Mouse (Mus musculus) limb, embryonic 12.5 days (tissue): ENCODE results near the gene Surf1. TPM values are rescaled to one million over a fixed set of nuclear protein-coding genes. Genes with fewer than 3 reads are reported as not detected.

ENCODE experiments used
- ATAC-seq: fragments of 200-750 bp; cut with Nextera tagmentation; 2 replicates; pipeline ENCODE4 v1.8.0; 2017; ENCODE audit warnings: low read depth, moderate TSS enrichment; ENCODE audit not compliant: insufficient number of reproducible peaks, insufficient read depth, low FRiP score, low TSS enrichment
- H3K27ac ChIP-seq: fragments of 300-500 bp; sonication (generic); 2 replicates; pipeline ENCODE4 v1.5.1; 2016; ENCODE audit warnings: mild to moderate bottlenecking, moderate library complexity
- H3K27me3 ChIP-seq: fragments of 300-500 bp; sonication (generic); 2 replicates; pipeline ENCODE4 v1.6.1; 2016; ENCODE audit warnings: mild to moderate bottlenecking, moderate library complexity
- H3K36me3 ChIP-seq: fragments of 300-500 bp; sonication (generic); 2 replicates; pipeline ENCODE4 v1.6.1; 2016; ENCODE audit warnings: mild to moderate bottlenecking, moderate library complexity
- H3K4me1 ChIP-seq: fragments of 300-500 bp; sonication (generic); replicated peaks from 2 replicates; pipeline ENCODE4 v1.6.1; 2016
- H3K4me2 ChIP-seq: fragments of 300-500 bp; sonication (generic); 2 replicates; pipeline ENCODE4 v1.6.1; 2016; ENCODE audit warnings: mild to moderate bottlenecking, moderate library complexity
- H3K4me3 ChIP-seq: fragments of 300-500 bp; sonication (generic); replicated peaks from 2 replicates; pipeline ENCODE4 v1.5.1; 2016; ENCODE audit warnings: mild to moderate bottlenecking
- H3K9ac ChIP-seq: fragments of 300-500 bp; sonication (generic); replicated peaks from 2 replicates; pipeline ENCODE4 v1.6.1; 2016; ENCODE audit warnings: mild to moderate bottlenecking, moderate library complexity
- H3K9me3 ChIP-seq: fragments of 300-500 bp; sonication (generic); 2 replicates; pipeline ENCODE4 v1.6.1; 2016; ENCODE audit warnings: mild to moderate bottlenecking, moderate library complexity
- WGBS: fragments of 180-500 bp; shearing (Covaris S2); methylation state at CpG from one replicate; pipeline ENCODE4 v1.1.7; 2016; 5-methylcytosine and 5-hydroxymethylcytosine counted together
- polyA plus RNA-seq: library from polyadenylated mRNA; unstranded; fragments of >200 nt; fragmentation: Nextera tagmentation; extraction: Ambion mirVana; gene quantifications from 2 replicates; pipeline ENCODE4 v1.2.1, GENCODE M21; 2016

The Surf1 gene
- polyA plus RNA-seq, result 53.7 and 54.2 TPM in 2 replicates

- H3K4me1 ChIP-seq, result peaks cover 46% of the 10 kb centered on the region
- 2% methylated on average over 47 of the region's 47 CpGs for WGBS
These were observed at the start of gene Surf1, which contains the start of gene Surf2 for GRCm38 (mm10) chr2:26915927-26916728. Gene Surf1 (minus strand): TSS chr2:26916530. Gene Surf2 (plus strand): TSS chr2:26916367.

GRCm38 (mm10) chr2:26964724-26965370, 48.5 kb upstream of the Surf1 start:
- peak overlapping the region; percentile 98 for H3K27ac ChIP-seq
- peaks cover 5% of the 10 kb centered on the region; the same call in 1 of the 2 replicates for H3K9me3 ChIP-seq
- peak overlapping the region; percentile 85 for H3K9ac ChIP-seq
- no peaks in the 10 kb centered on the region for H3K27me3 ChIP-seq
- H3K4me3 ChIP-seq, result peak overlapping the region; percentile 70
- peak overlapping the region; percentile 73 for H3K4me2 ChIP-seq
- peaks cover 27% of the 10 kb centered on the region for H3K36me3 ChIP-seq
- ATAC-seq, result peak; percentile 27; the same call in 1 of the 2 replicates
- H3K4me1 ChIP-seq, result peaks cover 20% of the 10 kb centered on the region
- WGBS, result 15% methylated on average over 14 of the region's 14 CpGs

More at GRCm38 (mm10) chr2:26915927-26916728, at the start of gene Surf1, which contains the start of gene Surf2:
- peak; percentile 54 for ATAC-seq
- Histone ChIP-seq H3K36me3 (peaks cover 70% of the 10 kb centered on the region), H3K9ac (peak within 1 kb of the TSS; percentile 81), H3K4me2 (peak within 1 kb of the TSS; percentile 98), H3K27me3 (no peaks in the 10 kb centered on the region), H3K27ac (peak within 1 kb of the TSS; percentile 69; the same call in 1 of the 2 replicates), H3K4me3 (peak within 1 kb of the TSS; percentile 76), H3K9me3 (no peaks in the 10 kb centered on the region)

GRCm38 (mm10) chr2:26963923-26964723, 47.8 kb upstream of the Surf1 start, which contains the start of gene Rexo4:
Gene Rexo4 (minus strand): TSS chr2:26964386.
- Histone ChIP-seq H3K4me2 (peak within 1 kb of the TSS; percentile 73), H3K36me3 (peaks cover 32% of the 10 kb centered on the region), H3K9ac (peak within 1 kb of the TSS; percentile 85), H3K4me1 (peaks cover 20% of the 10 kb centered on the region), H3K27ac (peak within 1 kb of the TSS; percentile 98), H3K4me3 (peak within 1 kb of the TSS; percentile 70), H3K27me3 (no peaks in the 10 kb centered on the region), H3K9me3 (peaks cover 5% of the 10 kb centered on the region; the same call in 1 of the 2 replicates)
- under 1% methylated on average over 50 of the region's 50 CpGs for WGBS
- peak; percentile 93 for ATAC-seq

- Histone ChIP-seq H3K4me3 (no peak overlapping the region), H3K4me1 (peaks cover 20% of the 10 kb centered on the region), H3K4me2 (no peak overlapping the region), H3K9ac (no peak overlapping the region), H3K27me3 (no peaks in the 10 kb centered on the region), H3K27ac (no peak overlapping the region), H3K9me3 (no peaks in the 10 kb centered on the region), H3K36me3 (peaks cover 64% of the 10 kb centered on the region)
- no peak for ATAC-seq
- 78% methylated on average over 4 of the region's 4 CpGs for WGBS
These were observed 44.4 kb upstream of the Surf1 start for GRCm38 (mm10) chr2:26960756-26961155.

- no peak for ATAC-seq
- Histone ChIP-seq H3K27me3 (no peaks in the 10 kb centered on the region), H3K4me3 (no peak overlapping the region), H3K36me3 (peaks cover 97% of the 10 kb centered on the region), H3K4me2 (no peak overlapping the region), H3K27ac (no peak overlapping the region), H3K4me1 (peaks cover 6% of the 10 kb centered on the region), H3K9me3 (no peaks in the 10 kb centered on the region), H3K9ac (no peak overlapping the region)
- 85% methylated on average over 2 of the region's 2 CpGs for WGBS
These were observed 41.1 kb upstream of the Surf1 start for GRCm38 (mm10) chr2:26957488-26957859.

GRCm38 (mm10) chr2:26956811-26957487, 40.6 kb upstream of the Surf1 start:
- no peak overlapping the region for H3K9ac ChIP-seq
- ATAC-seq, result no peak
- no peak overlapping the region for H3K4me2 ChIP-seq
- no peaks in the 10 kb centered on the region for H3K27me3 ChIP-seq
- H3K36me3 ChIP-seq, result peaks cover 97% of the 10 kb centered on the region
- H3K27ac ChIP-seq, result no peak overlapping the region
- 93% methylated on average over 12 of the region's 12 CpGs for WGBS
- H3K4me1 ChIP-seq, result peaks cover 3% of the 10 kb centered on the region; the same call in 1 of the 2 replicates
- H3K4me3 ChIP-seq, result no peak overlapping the region
- H3K9me3 ChIP-seq, result no peaks in the 10 kb centered on the region

- Histone ChIP-seq H3K27me3 (no peaks in the 10 kb centered on the region), H3K4me3 (no peak overlapping the region), H3K27ac (no peak overlapping the region), H3K9ac (no peak overlapping the region), H3K9me3 (no peaks in the 10 kb centered on the region), H3K4me2 (no peak overlapping the region), H3K36me3 (peaks cover 94% of the 10 kb centered on the region), H3K4me1 (no peaks in the 10 kb centered on the region)
- 90% methylated on average over 2 of the region's 2 CpGs for WGBS
- ATAC-seq, result no peak
These were observed 38.5 kb upstream of the Surf1 start for GRCm38 (mm10) chr2:26954735-26955395.

- H3K4me1 ChIP-seq, result no peaks in the 10 kb centered on the region
- no peak overlapping the region for H3K9ac ChIP-seq
- no peaks in the 10 kb centered on the region for H3K27me3 ChIP-seq
- H3K4me2 ChIP-seq, result no peak overlapping the region
- no peaks in the 10 kb centered on the region for H3K9me3 ChIP-seq
- 77% methylated on average over 8 of the region's 8 CpGs for WGBS
- H3K4me3 ChIP-seq, result no peak overlapping the region
- no peak for ATAC-seq
- H3K27ac ChIP-seq, result no peak overlapping the region
- H3K36me3 ChIP-seq, result peaks cover 93% of the 10 kb centered on the region
These were observed 36.5 kb upstream of the Surf1 start for GRCm38 (mm10) chr2:26952866-26953265.

GRCm38 (mm10) chr2:26952193-26952592, 35.9 kb upstream of the Surf1 start:
- no peak for ATAC-seq
- H3K4me3 ChIP-seq, result no peak overlapping the region
- peaks cover 87% of the 10 kb centered on the region for H3K36me3 ChIP-seq
- H3K4me1 ChIP-seq, result no peaks in the 10 kb centered on the region
- H3K4me2 ChIP-seq, result no peak overlapping the region
- no peaks in the 10 kb centered on the region for H3K27me3 ChIP-seq
- WGBS, result 93% methylated on average over 4 of the region's 4 CpGs
- no peak overlapping the region for H3K27ac ChIP-seq
- no peaks in the 10 kb centered on the region for H3K9me3 ChIP-seq
- H3K9ac ChIP-seq, result no peak overlapping the region

GRCm38 (mm10) chr2:26951346-26951905, 35.1 kb upstream of the Surf1 start:
- H3K36me3 ChIP-seq, result peaks cover 86% of the 10 kb centered on the region
- no peak overlapping the region for H3K9ac ChIP-seq
- H3K4me3 ChIP-seq, result no peak overlapping the region
- H3K4me2 ChIP-seq, result no peak overlapping the region
- no peak overlapping the region for H3K27ac ChIP-seq
- H3K4me1 ChIP-seq, result no peaks in the 10 kb centered on the region
- 93% methylated on average over 8 of the region's 8 CpGs for WGBS
- no peaks in the 10 kb centered on the region for H3K9me3 ChIP-seq
- no peaks in the 10 kb centered on the region for H3K27me3 ChIP-seq
- ATAC-seq, result no peak
